Mouse (Mus musculus): ENCODE measurements around the gene Gm21983.

- peak; percentile 27 to 34 (median 33); a peak in 4 of 6 replicates for TF ChIP-seq CTCF (IDR thresholded peaks at IDR 0.05 in 2 of 3, conservative IDR thresholded peaks at IDR 0.05 in 1 of 3; ENCODE audit: control insufficient read depth in 1 of 3, insufficient read depth in 1 of 3, low read depth in 2 of 3, low read length in 3 of 3, poor library complexity in 1 of 3, severe bottlenecking in 1 of 3)
- TF ChIP-seq POLR2A (IDR thresholded peaks at IDR 0.05; ENCODE audit: control insufficient read depth in 1 of 2, insufficient read depth in 1 of 2, low read depth in 1 of 2, low read length in 2 of 2, poor library complexity in 1 of 2): no peak
These were observed 49.5 kb downstream of the Gm21983 start for GRCm38 (mm10) chr7:27131387-27131786.
